Mouse (Mus musculus) hindbrain, embryonic 12.5 days (tissue): ENCODE measurements at regions not wholly inside any gene's neighbourhood (a gene's known extent, or its start where the extent isn't known, plus 50 kb on each side); places are given as distances from the start of the nearest gene placed in this dataset.

ENCODE experiments used
- ATAC-seq: fragments of 200-750 bp; cut with Nextera tagmentation; 2 replicates; pipeline ENCODE4 v1.8.0; 2017; ENCODE audit warnings: moderate TSS enrichment; ENCODE audit not compliant: low FRiP score
- H3K27ac ChIP-seq: fragments of 300-500 bp; sonication (generic); 2 replicates; pipeline ENCODE4 v1.5.1; 2016; ENCODE audit warnings: mild to moderate bottlenecking
- H3K27me3 ChIP-seq: fragments of 300-500 bp; sonication (generic); 2 replicates; pipeline ENCODE4 v1.6.1; 2016; ENCODE audit warnings: mild to moderate bottlenecking
- H3K36me3 ChIP-seq: fragments of 300-500 bp; sonication (generic); 2 replicates; pipeline ENCODE4 v1.6.1; 2016; ENCODE audit warnings: mild to moderate bottlenecking
- H3K4me1 ChIP-seq: fragments of 300-500 bp; sonication (generic); 2 replicates; pipeline ENCODE4 v1.6.1; 2016
- H3K4me2 ChIP-seq: fragments of 300-500 bp; sonication (generic); replicated peaks from 2 replicates; pipeline ENCODE4 v1.6.1; 2016; ENCODE audit warnings: mild to moderate bottlenecking
- H3K4me3 ChIP-seq: fragments of 300-500 bp; sonication (generic); 2 replicates; pipeline ENCODE4 v1.5.1; 2016; ENCODE audit warnings: mild to moderate bottlenecking
- H3K9ac ChIP-seq: fragments of 300-500 bp; sonication (generic); 2 replicates; pipeline ENCODE4 v1.6.1; 2016; ENCODE audit warnings: mild to moderate bottlenecking, moderate library complexity
- H3K9me3 ChIP-seq: fragments of 300-500 bp; sonication (generic); replicated peaks from 2 replicates; pipeline ENCODE4 v1.6.1; 2016; ENCODE audit warnings: mild to moderate bottlenecking
- WGBS: fragments of 180-500 bp; shearing (Covaris S2); methylation state at CpG from one replicate; pipeline ENCODE4 v1.1.7; 2016; 5-methylcytosine and 5-hydroxymethylcytosine counted together

DNA sequence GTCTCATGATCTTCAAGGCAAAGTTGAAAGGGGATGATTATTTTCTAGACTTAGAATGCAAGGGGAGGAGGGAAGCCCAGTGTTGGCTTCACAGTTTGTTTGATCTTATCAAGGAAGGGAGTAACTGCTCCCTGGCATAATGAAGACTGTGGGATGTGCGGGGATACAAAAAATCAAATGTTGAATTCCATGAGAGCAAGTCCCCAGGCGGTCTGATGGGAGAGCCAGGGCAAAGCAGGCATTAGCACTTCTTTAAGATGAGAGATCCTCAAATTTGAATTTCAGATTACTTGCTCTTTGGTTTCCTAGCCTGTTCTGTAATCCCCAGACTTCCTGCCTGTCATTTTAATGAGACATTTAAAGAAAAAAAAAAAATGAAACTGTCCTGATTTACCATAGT, 525.6 kb upstream of the Man1a start:
- ATAC-seq, result no peak

GRCm38 (mm10) chr10:54595072-54595471, 518.7 kb upstream of the Man1a start:
- no peaks in the 10 kb centered on the region for H3K9me3 ChIP-seq
- no peaks in the 10 kb centered on the region for H3K4me1 ChIP-seq
- H3K4me2 ChIP-seq, result no peak overlapping the region
- no peaks in the 10 kb centered on the region for H3K36me3 ChIP-seq
- no peak overlapping the region for H3K4me3 ChIP-seq
- no peaks in the 10 kb centered on the region for H3K27me3 ChIP-seq
- no peak for ATAC-seq
- no peak overlapping the region for H3K9ac ChIP-seq
- H3K27ac ChIP-seq, result no peak overlapping the region
- 67% methylated on average over 2 of the region's 2 CpGs for WGBS

More for the DNA sequence above, 525.6 kb upstream of the Man1a start:
- Histone ChIP-seq H3K4me2 (no peak overlapping the region), H3K27ac (no peak overlapping the region), H3K9ac (no peak overlapping the region), H3K27me3 (no peaks in the 10 kb centered on the region), H3K4me3 (no peak overlapping the region), H3K36me3 (no peaks in the 10 kb centered on the region), H3K4me1 (no peaks in the 10 kb centered on the region), H3K9me3 (no peaks in the 10 kb centered on the region)
- 23% methylated on average over 2 of the region's 2 CpGs for WGBS

DNA sequence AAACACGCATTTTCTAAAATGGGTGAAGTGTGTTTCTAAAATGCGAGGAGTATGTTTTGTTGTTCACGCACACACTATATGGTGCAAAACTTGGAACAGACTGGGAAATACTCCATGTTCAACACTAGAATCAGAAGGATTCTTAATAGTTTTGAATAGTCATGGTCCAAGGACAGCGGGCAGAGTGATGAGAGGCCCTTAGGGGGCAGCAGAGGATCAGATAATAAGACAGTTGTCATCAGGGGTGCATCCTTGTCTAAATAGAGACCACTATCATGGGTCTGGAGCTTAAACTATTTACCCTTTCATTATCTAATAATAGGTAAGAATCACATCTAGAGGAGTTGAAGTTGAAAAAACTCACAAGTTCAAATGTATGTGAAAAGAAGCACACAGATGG, 482.2 kb upstream of the Man1a start:
- no peaks in the 10 kb centered on the region for H3K36me3 ChIP-seq
- WGBS, result 66% methylated on average over 4 of the region's 4 CpGs
- H3K9ac ChIP-seq, result no peak overlapping the region
- no peaks in the 10 kb centered on the region for H3K9me3 ChIP-seq
- no peaks in the 10 kb centered on the region for H3K4me1 ChIP-seq
- no peak overlapping the region for H3K4me3 ChIP-seq
- H3K4me2 ChIP-seq, result no peak overlapping the region
- H3K27ac ChIP-seq, result no peak overlapping the region
- H3K27me3 ChIP-seq, result no peaks in the 10 kb centered on the region
- ATAC-seq, result peak; percentile 74

- no peak for ATAC-seq
- 75% methylated on average over 6 of the region's 6 CpGs for WGBS
- Histone ChIP-seq H3K4me3 (no peak overlapping the region), H3K9ac (no peak overlapping the region), H3K4me2 (no peak overlapping the region), H3K9me3 (no peaks in the 10 kb centered on the region), H3K27ac (no peak overlapping the region), H3K4me1 (no peaks in the 10 kb centered on the region), H3K27me3 (no peaks in the 10 kb centered on the region), H3K36me3 (no peaks in the 10 kb centered on the region)
Measured at GRCm38 (mm10) chr10:54551734-54552397, 475.5 kb upstream of the Man1a start.

DNA sequence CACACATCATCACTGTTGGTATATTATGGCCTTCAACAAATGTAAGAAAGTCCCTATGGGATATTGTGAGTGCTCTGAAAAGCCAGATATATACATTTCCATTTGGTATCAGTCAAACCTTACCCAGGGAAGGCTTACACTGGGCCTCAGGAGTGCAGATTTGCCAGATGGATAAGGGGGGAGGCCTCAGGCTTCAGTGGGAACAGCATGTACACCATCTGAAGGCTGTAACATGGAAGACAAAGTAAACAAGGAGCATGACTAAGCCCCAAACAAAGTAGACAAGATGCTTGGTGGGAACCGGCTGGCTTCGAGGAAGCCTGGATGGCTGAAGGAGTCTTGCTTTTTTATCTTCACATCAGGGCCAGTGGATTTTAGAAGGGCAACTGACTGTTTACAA, 474.3 kb upstream of the Man1a start:
- 95% methylated on average over 2 of the region's 2 CpGs for WGBS
- H3K4me2 ChIP-seq, result no peak overlapping the region
- H3K4me3 ChIP-seq, result no peak overlapping the region
- H3K4me1 ChIP-seq, result no peaks in the 10 kb centered on the region
- no peaks in the 10 kb centered on the region for H3K27me3 ChIP-seq
- no peak for ATAC-seq
- H3K27ac ChIP-seq, result no peak overlapping the region
- H3K36me3 ChIP-seq, result no peaks in the 10 kb centered on the region
- H3K9ac ChIP-seq, result no peak overlapping the region
- no peaks in the 10 kb centered on the region for H3K9me3 ChIP-seq

DNA sequence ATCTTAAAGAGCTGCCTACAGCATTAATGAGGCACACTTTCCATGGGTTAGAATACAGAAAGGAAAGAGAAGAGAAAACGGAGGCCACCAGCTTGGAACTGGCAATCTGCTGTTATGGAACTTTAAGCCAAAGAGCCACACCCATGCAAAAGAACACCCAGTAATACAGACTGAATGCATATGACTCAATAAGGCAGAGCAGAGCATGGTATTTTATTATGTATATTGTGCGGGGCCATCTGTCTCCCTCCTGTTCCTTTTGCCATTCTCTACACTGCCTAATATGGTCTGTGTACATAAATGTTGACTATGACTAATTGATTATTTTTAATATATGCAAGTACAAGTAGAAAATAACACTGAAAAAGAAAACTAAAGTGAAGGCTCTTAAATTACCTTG, 472.6 kb upstream of the Man1a start:
- ATAC-seq, result no peak
- 88% methylated on average over 2 of the region's 2 CpGs for WGBS
- no peaks in the 10 kb centered on the region for H3K36me3 ChIP-seq

DNA sequence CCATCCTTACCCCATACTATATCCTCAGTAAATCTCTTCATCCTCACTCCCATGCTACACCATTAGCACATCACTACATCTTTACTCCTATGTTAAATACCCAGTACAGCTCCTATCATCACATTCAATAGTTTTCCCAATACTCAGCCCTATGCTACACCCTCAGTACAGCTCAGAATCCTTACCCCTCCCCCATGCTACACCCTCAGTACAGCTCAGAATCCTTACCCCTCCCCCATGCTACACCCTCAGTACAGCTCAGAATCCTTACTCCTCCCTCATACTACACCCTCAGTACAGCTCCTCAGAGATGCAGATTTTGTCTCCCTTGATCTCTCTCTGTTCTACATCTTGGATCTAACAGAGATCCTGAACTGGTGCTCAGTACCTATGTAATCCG, 472.1 kb upstream of the Man1a start:
- no peak overlapping the region for H3K27ac ChIP-seq
- H3K9me3 ChIP-seq, result no peaks in the 10 kb centered on the region
- H3K4me1 ChIP-seq, result no peaks in the 10 kb centered on the region
- no peak overlapping the region for H3K9ac ChIP-seq
- WGBS, result 89% methylated on average over 1 of the region's 1 CpGs
- no peak overlapping the region for H3K4me2 ChIP-seq
- H3K4me3 ChIP-seq, result no peak overlapping the region
- peak; percentile 52; the same call in 1 of the 2 replicates for ATAC-seq
- no peaks in the 10 kb centered on the region for H3K36me3 ChIP-seq
- no peaks in the 10 kb centered on the region for H3K27me3 ChIP-seq

More for the DNA sequence above, 472.6 kb upstream of the Man1a start:
- no peaks in the 10 kb centered on the region for H3K4me1 ChIP-seq
- H3K4me2 ChIP-seq, result no peak overlapping the region
- no peaks in the 10 kb centered on the region for H3K27me3 ChIP-seq
- no peak overlapping the region for H3K27ac ChIP-seq
- no peak overlapping the region for H3K9ac ChIP-seq
- H3K9me3 ChIP-seq, result no peaks in the 10 kb centered on the region
- no peak overlapping the region for H3K4me3 ChIP-seq

- Histone ChIP-seq H3K4me1 (no peaks in the 10 kb centered on the region), H3K4me2 (no peak overlapping the region), H3K36me3 (no peaks in the 10 kb centered on the region), H3K4me3 (no peak overlapping the region), H3K9ac (no peak overlapping the region), H3K9me3 (peaks cover 19% of the 10 kb centered on the region), H3K27ac (no peak overlapping the region), H3K27me3 (no peaks in the 10 kb centered on the region)
- whole genome bisulfite sequencing, result 92% methylated on average over 7 of the region's 7 CpGs
- ATAC-seq, result no peak
Measured at GRCm38 (mm10) chr10:54532581-54532980, 456.2 kb upstream of the Man1a start.

DNA sequence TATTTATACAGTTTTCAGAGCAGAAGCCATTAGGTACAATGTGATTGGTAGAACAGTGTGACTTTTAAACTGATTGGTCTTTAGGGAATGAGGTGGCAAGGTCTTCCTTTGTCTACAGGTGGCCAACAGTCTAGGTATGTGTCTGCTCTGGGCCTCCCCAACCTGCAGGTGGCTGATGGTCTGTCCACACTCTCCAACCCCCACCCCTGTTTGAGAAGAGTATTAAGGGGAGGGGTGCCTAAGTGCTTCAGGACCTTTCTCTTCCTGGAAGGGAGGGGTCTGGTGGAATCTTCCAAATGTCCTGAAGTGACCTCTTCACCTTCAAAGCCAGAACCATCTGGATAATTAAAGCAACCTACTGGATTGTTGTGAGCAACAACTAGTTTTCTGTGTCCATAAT, 434.4 kb upstream of the Man1a start:
- no peak for ATAC-seq
- no peak overlapping the region for H3K4me2 ChIP-seq
- H3K9ac ChIP-seq, result no peak overlapping the region
- no peaks in the 10 kb centered on the region; the same call in 1 of the 2 replicates for H3K9me3 ChIP-seq
- H3K4me3 ChIP-seq, result no peak overlapping the region
- no peaks in the 10 kb centered on the region for H3K4me1 ChIP-seq
- no peaks in the 10 kb centered on the region for H3K27me3 ChIP-seq
- H3K36me3 ChIP-seq, result no peaks in the 10 kb centered on the region
- no peak overlapping the region for H3K27ac ChIP-seq

GRCm38 (mm10) chr10:54509766-54510165, 433.4 kb upstream of the Man1a start:
- no peaks in the 10 kb centered on the region for H3K4me1 ChIP-seq
- no peak overlapping the region for H3K4me3 ChIP-seq
- H3K27ac ChIP-seq, result no peak overlapping the region
- ATAC-seq, result no peak
- no peak overlapping the region for H3K9ac ChIP-seq
- no peak overlapping the region for H3K4me2 ChIP-seq
- H3K27me3 ChIP-seq, result no peaks in the 10 kb centered on the region
- no peaks in the 10 kb centered on the region; the same call in 1 of the 2 replicates for H3K9me3 ChIP-seq
- H3K36me3 ChIP-seq, result no peaks in the 10 kb centered on the region
